In genomic region chr7:112793903-112794302, GRCm38 (mm10) we compare ENCODE assay signal across 10 mouse cellular contexts.
DNase-seq lines count a peak whose midpoint lies in the region; ATAC-seq lines count a peak whose summit lies in the region.
"Had no signal": no experiment of that assay in that cellular context is flagged by ENCODE, and none has a peak within 500 bp of the region (broad histone marks: within the 10 kb centered on the region; RNA-seq: fewer than 3 reads in every experiment).

No protein-coding gene starts in this region.

- H3K27ac ChIP-seq in hindbrain, embryonic 11.5 days (ENCODE audit: low read depth, low read length), result no peak overlapping the region
- H3K27ac ChIP-seq in hindbrain, embryonic 14.5 days, result no peak overlapping the region; the same call in 1 of the 2 replicates
- peak overlapping the region; percentile 72 for H3K27ac ChIP-seq in forebrain, embryonic 12.5 days
- peak overlapping the region; percentile 49 for H3K27ac ChIP-seq in midbrain, embryonic 13.5 days

- no peak overlapping the region for H3K4me2 ChIP-seq in hindbrain, embryonic 11.5 days (replicated peaks; ENCODE audit: low read depth, low read length)
- no peak overlapping the region for H3K4me2 ChIP-seq in hindbrain, embryonic 14.5 days (replicated peaks)
- H3K4me2 ChIP-seq in forebrain, embryonic 12.5 days, result no peak overlapping the region
- no peak overlapping the region for H3K4me2 ChIP-seq in midbrain, embryonic 13.5 days (replicated peaks)

- H3K4me1 ChIP-seq in hindbrain, embryonic 11.5 days (replicated peaks; ENCODE audit: control insufficient read depth, insufficient read depth, low read length), result peaks cover 6% of the 10 kb centered on the region; the same call in 1 of the 2 replicates
- H3K4me1 ChIP-seq in hindbrain, embryonic 14.5 days (replicated peaks; ENCODE audit: control insufficient read depth, insufficient read depth, low read length), result peaks cover 22% of the 10 kb centered on the region
- peaks cover 39% of the 10 kb centered on the region for H3K4me1 ChIP-seq in forebrain, embryonic 12.5 days
- peaks cover 44% of the 10 kb centered on the region for H3K4me1 ChIP-seq in midbrain, embryonic 13.5 days (replicated peaks)

- no peak overlapping the region for H3K4me3 ChIP-seq in hindbrain, embryonic 11.5 days (ENCODE audit: low read depth, low read length)
- no peak overlapping the region for H3K4me3 ChIP-seq in hindbrain, embryonic 14.5 days (replicated peaks; ENCODE audit: low read length)
- H3K4me3 ChIP-seq in forebrain, embryonic 12.5 days (replicated peaks), result no peak overlapping the region
- no peak overlapping the region for H3K4me3 ChIP-seq in midbrain, embryonic 13.5 days (replicated peaks)

- H3K9ac ChIP-seq in hindbrain, embryonic 11.5 days (ENCODE audit: low read depth, low read length), result 0 out of 2 replicates have a peak overlapping the region, but pooled peaks have one; percentile 8
- H3K9ac ChIP-seq in hindbrain, embryonic 14.5 days, result no peak overlapping the region
- peak overlapping the region; percentile 22; the same call in 1 of the 2 replicates for H3K9ac ChIP-seq in forebrain, embryonic 12.5 days
- H3K9ac ChIP-seq in midbrain, embryonic 13.5 days (replicated peaks), result no peak overlapping the region

- H3K9me3 ChIP-seq in hindbrain, embryonic 11.5 days (ENCODE audit: control insufficient read depth, low read length), result no peaks in the 10 kb centered on the region
- H3K9me3 ChIP-seq in hindbrain, embryonic 14.5 days (ENCODE audit: control insufficient read depth, low read length), result no peaks in the 10 kb centered on the region
- no peaks in the 10 kb centered on the region for H3K9me3 ChIP-seq in forebrain, embryonic 12.5 days
- H3K9me3 ChIP-seq in midbrain, embryonic 13.5 days, result no peaks in the 10 kb centered on the region

- no peaks in the 10 kb centered on the region for H3K36me3 ChIP-seq in hindbrain, embryonic 11.5 days (ENCODE audit: control insufficient read depth, insufficient read depth, low read length)
- no peaks in the 10 kb centered on the region for H3K36me3 ChIP-seq in hindbrain, embryonic 14.5 days (replicated peaks; ENCODE audit: control insufficient read depth, insufficient read depth)
- no peaks in the 10 kb centered on the region for H3K36me3 ChIP-seq in forebrain, embryonic 12.5 days (replicated peaks)
- H3K36me3 ChIP-seq in midbrain, embryonic 13.5 days, result no peaks in the 10 kb centered on the region

- no peak for ATAC-seq in hindbrain, embryonic 11.5 days (ENCODE audit: low FRiP score)
- ATAC-seq in hindbrain, embryonic 14.5 days (ENCODE audit: low FRiP score), result no peak
- ATAC-seq in forebrain, embryonic 12.5 days (ENCODE audit: low FRiP score), result peak; percentile 40; the same call in 1 of the 2 replicates
- peak; percentile 57 for ATAC-seq in midbrain, embryonic 13.5 days
- no peak for ATAC-seq in CD4-positive, CD25-positive, alpha-beta regulatory T cell, adult 4 months

- DNase-seq in hindbrain, embryonic 11.5 days (ENCODE audit: low spot score), result no peak
- no peak for DNase-seq in hindbrain, embryonic 14.5 days (ENCODE audit: low spot score)
- DNase-seq in heart, postnatal 4 days, result peak; percentile 20
- DNase-seq in Muller cell, postnatal 12 days (ENCODE audit: inconsistent ontology term), result no peak
- no peak for DNase-seq in thymus, postnatal 10 days (ENCODE audit: low spot score in 2 of 2)
- DNase-seq: kidney, adult 2 months; left cerebral cortex, postnatal 4 days had no signal

- 49% methylated on average over 7 of the region's 7 CpGs for WGBS in hindbrain, embryonic 11.5 days
- 49% methylated on average over 7 of the region's 7 CpGs for WGBS in hindbrain, embryonic 14.5 days
- WGBS in forebrain, embryonic 12.5 days, result 48% methylated on average over 7 of the region's 7 CpGs
- WGBS in midbrain, embryonic 13.5 days, result 44% methylated on average over 7 of the region's 7 CpGs

- no peaks in the 10 kb centered on the region for H3K27me3 ChIP-seq in hindbrain, embryonic 11.5 days (ENCODE audit: control insufficient read depth, insufficient read depth, low read length)
- H3K27me3 ChIP-seq in hindbrain, embryonic 14.5 days (ENCODE audit: control insufficient read depth, insufficient read depth, low read length), result no peaks in the 10 kb centered on the region
- no peaks in the 10 kb centered on the region for H3K27me3 ChIP-seq in forebrain, embryonic 12.5 days
- H3K27me3 ChIP-seq in midbrain, embryonic 13.5 days, result no peaks in the 10 kb centered on the region

Comparison
In these comparisons a context has a peak if more than half of its experiments do, and no peak if none do; other contexts are left out.
1. H3K9ac ChIP-seq: peak in hindbrain, embryonic 11.5 days (single experiment) and forebrain, embryonic 12.5 days (single experiment); none in hindbrain, embryonic 14.5 days (single experiment) and midbrain, embryonic 13.5 days (single experiment).
2. ATAC-seq: peak in forebrain, embryonic 12.5 days (single experiment) and midbrain, embryonic 13.5 days (single experiment); none in hindbrain, embryonic 11.5 days (single experiment), hindbrain, embryonic 14.5 days (single experiment) and CD4-positive, CD25-positive, alpha-beta regulatory T cell, adult 4 months (single experiment).
3. H3K27ac ChIP-seq: peak in forebrain, embryonic 12.5 days (single experiment) and midbrain, embryonic 13.5 days (single experiment); none in hindbrain, embryonic 11.5 days (single experiment) and hindbrain, embryonic 14.5 days (single experiment).